Mouse (Mus musculus) cerebellum, adult 2 months (tissue): ENCODE results near the gene Zfp981.

ENCODE experiments used
- CTCF ChIP-seq: fragments of 200-500 bp; IDR thresholded peaks from 2 replicates; pipeline ENCODE4 v1.5.1; 2011; ENCODE audit warnings: low read depth, mild to moderate bottlenecking, control low read depth, low read length, moderate library complexity, borderline replicate concordance; ENCODE audit not compliant: insufficient read depth
- POLR2A ChIP-seq: fragments of 200-500 bp; IDR thresholded peaks from 2 replicates; pipeline ENCODE4 v1.6.1; 2011; ENCODE audit warnings: low read length, control low read depth, borderline replicate concordance; ENCODE audit not compliant: insufficient read depth

DNA sequence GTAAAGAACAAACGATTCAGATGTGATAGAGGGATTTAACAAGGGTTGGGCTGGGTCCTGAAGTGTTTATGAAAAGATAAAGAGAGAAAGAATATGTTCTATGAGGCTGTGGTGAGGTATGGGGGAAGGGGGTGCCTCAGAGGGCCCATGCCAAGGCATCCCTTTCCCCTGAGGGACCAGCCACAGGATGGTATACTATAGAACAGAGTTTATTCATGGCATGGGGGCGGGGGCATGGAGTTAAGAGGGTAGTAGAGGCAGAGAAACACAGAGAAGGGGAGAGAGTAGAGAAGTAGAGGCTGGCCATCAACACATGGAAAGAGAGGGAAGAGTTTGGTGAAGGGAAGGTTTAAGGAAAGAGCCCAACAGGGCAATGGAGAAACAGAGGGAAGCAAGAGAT, 46.9 kb upstream of the Zfp981 start:
- TF ChIP-seq CTCF (no peak), POLR2A (no peak)
